Mouse (Mus musculus) MEL (cell line): ENCODE data around the gene Ostc. TPM values are rescaled to one million over a fixed set of nuclear protein-coding genes. Genes with fewer than 3 reads are reported as not detected.
A peak's percentile ranks its signal among the peaks of the same experiment; 100 is the strongest.

Experiments used
- DNase-seq: peaks from one replicate; pipeline ENCODE4 v3.0.0; 2011; ENCODE audit warnings: low read depth, low spot score
- H3K27ac ChIP-seq: 2 replicates; pipeline ENCODE4 v1.5.1; 2012; ENCODE audit warnings: low read depth, mild to moderate bottlenecking, control low read depth, low read length, moderate library complexity; ENCODE audit not compliant: control insufficient read depth
- H3K27me3 ChIP-seq, 2 experiments: fragments of 150-350 bp in 1 of 2; sonication (generic) in 1 of 2; 2 replicates each; pipeline ENCODE4 v1.6.1; 2012; ENCODE audit warnings: low read length in 2 of 2, mild to moderate bottlenecking in 2 of 2, improper control_type of control experiment in 1 of 2, moderate library complexity in 1 of 2; ENCODE audit not compliant: insufficient read depth in 2 of 2, control insufficient read depth in 1 of 2
- H3K36me3 ChIP-seq, 2 experiments: 2 replicates each; pipeline ENCODE4 v1.6.1; 2012 to 2014; ENCODE audit warnings: low read length in 2 of 2, improper control_type of control experiment in 1 of 2, inconsistent platforms in 1 of 2, mild to moderate bottlenecking in 1 of 2; ENCODE audit not compliant: insufficient read depth in 2 of 2, control insufficient read depth in 1 of 2
- H3K4me1 ChIP-seq, 2 experiments: fragments of 150-350 bp in 1 of 2; sonication (generic) in 1 of 2; 2 replicates each; pipeline ENCODE4 v1.6.1; 2012; ENCODE audit warnings: low read length in 2 of 2, improper control_type of control experiment in 1 of 2, mild to moderate bottlenecking in 1 of 2; ENCODE audit not compliant: insufficient read depth in 2 of 2, control insufficient read depth in 1 of 2
- H3K4me3 ChIP-seq, 2 experiments: fragments of 150-350 bp in 1 of 2; sonication (generic) in 1 of 2; 2 replicates each; pipeline ENCODE4 v1.5.1; 2012; ENCODE audit warnings: low read depth in 2 of 2, low read length in 2 of 2, mild to moderate bottlenecking in 2 of 2, moderate library complexity in 2 of 2, control low read depth in 1 of 2, improper control_type of control experiment in 1 of 2; ENCODE audit not compliant: control insufficient read depth in 1 of 2, insufficient read depth in 1 of 2
- H3K79me2 ChIP-seq: 2 replicates; pipeline ENCODE4 v1.6.1; 2012; ENCODE audit warnings: mild to moderate bottlenecking, low read length, moderate library complexity; ENCODE audit not compliant: control insufficient read depth, poor library complexity, insufficient read depth
- H3K9ac ChIP-seq: 2 replicates; pipeline ENCODE4 v1.6.1; 2012; ENCODE audit warnings: low read depth, mild to moderate bottlenecking, control low read depth, low read length, moderate library complexity; ENCODE audit not compliant: control insufficient read depth, poor library complexity, severe bottlenecking
- H3K9me3 ChIP-seq: fragments of 150-350 bp; sonication (generic); replicated peaks from 2 replicates; pipeline ENCODE4 v1.6.1; 2012; ENCODE audit warnings: mild to moderate bottlenecking, low read length, improper control_type of control experiment, moderate library complexity; ENCODE audit not compliant: insufficient read depth
- CHD2 ChIP-seq: IDR thresholded peaks from 2 replicates; pipeline ENCODE4 v1.6.1; 2011; ENCODE audit warnings: low read length, improper control_type of control experiment
- CTCF ChIP-seq, 3 experiments: IDR thresholded peaks in 2 of 3; conservative IDR thresholded peaks in 1 of 3; 2 replicates each; pipeline ENCODE4 v1.5.1; 2011 to 2012; ENCODE audit warnings: low read length in 3 of 3, low read depth in 2 of 3, mild to moderate bottlenecking in 2 of 3, improper control_type of control experiment in 1 of 3, inconsistent platforms in 1 of 3, mixed read lengths in 1 of 3, moderate library complexity in 1 of 3; ENCODE audit not compliant: control insufficient read depth in 1 of 3, insufficient read depth in 1 of 3, poor library complexity in 1 of 3, severe bottlenecking in 1 of 3
- ETS1 ChIP-seq: IDR thresholded peaks from 2 replicates; pipeline ENCODE4 v1.6.1; 2012; ENCODE audit warnings: low read depth, mild to moderate bottlenecking, inconsistent platforms, low read length, improper control_type of control experiment, moderate library complexity
- HCFC1 ChIP-seq: IDR thresholded peaks from 2 replicates; pipeline ENCODE4 v1.6.1; 2012; ENCODE audit warnings: low read depth, mild to moderate bottlenecking, inconsistent platforms, low read length, improper control_type of control experiment, moderate library complexity
- MAFK ChIP-seq: IDR thresholded peaks from 2 replicates; pipeline ENCODE4 v1.6.1; 2011; ENCODE audit warnings: low read depth, mild to moderate bottlenecking, low read length, improper control_type of control experiment, borderline replicate concordance
- MAX ChIP-seq: IDR thresholded peaks from 2 replicates; pipeline ENCODE4 v1.6.1; 2011; ENCODE audit warnings: low read length, improper control_type of control experiment
- MAZ ChIP-seq: IDR thresholded peaks from 2 replicates; pipeline ENCODE4 v1.6.1; 2012; ENCODE audit warnings: low read depth, mild to moderate bottlenecking, inconsistent platforms, low read length, improper control_type of control experiment
- MXI1 ChIP-seq: IDR thresholded peaks from 2 replicates; pipeline ENCODE4 v1.6.1; 2011; ENCODE audit warnings: mild to moderate bottlenecking, low read depth, low read length, improper control_type of control experiment
- MYB ChIP-seq: IDR thresholded peaks from 2 replicates; pipeline ENCODE4 v1.6.1; 2011; ENCODE audit warnings: mild to moderate bottlenecking, low read depth, low read length, improper control_type of control experiment
- NRF1 ChIP-seq: IDR thresholded peaks from 2 replicates; pipeline ENCODE4 v1.6.1; 2014; ENCODE audit warnings: low read depth, mild to moderate bottlenecking, inconsistent platforms, low read length, improper control_type of control experiment, moderate library complexity; ENCODE audit not compliant: poor library complexity, insufficient read depth, severe bottlenecking
- POLR2A ChIP-seq, 2 experiments: IDR thresholded peaks; 2 replicates each; pipeline ENCODE4 v1.6.1; 2011 to 2012; ENCODE audit warnings: low read length in 2 of 2, mild to moderate bottlenecking in 2 of 2, control low read depth in 1 of 2, improper control_type of control experiment in 1 of 2, low read depth in 1 of 2, moderate library complexity in 1 of 2; ENCODE audit not compliant: control insufficient read depth in 1 of 2, insufficient read depth in 1 of 2, poor library complexity in 1 of 2
- POLR2AphosphoS5 ChIP-seq: IDR thresholded peaks from 2 replicates; pipeline ENCODE4 v1.6.1; 2012; ENCODE audit warnings: low read depth, borderline replicate concordance, mild to moderate bottlenecking, inconsistent platforms, low read length, moderate library complexity, mixed read lengths
- RAD21 ChIP-seq: IDR thresholded peaks from 2 replicates; pipeline ENCODE4 v1.6.1; 2011; ENCODE audit warnings: mild to moderate bottlenecking, low read depth, low read length, improper control_type of control experiment
- SIN3A ChIP-seq: IDR thresholded peaks from 2 replicates; pipeline ENCODE4 v1.6.1; 2012; ENCODE audit warnings: low read length, improper control_type of control experiment, inconsistent platforms
- SMC3 ChIP-seq: IDR thresholded peaks from 2 replicates; pipeline ENCODE4 v1.6.1; 2011; ENCODE audit warnings: low read depth, low read length, improper control_type of control experiment
- TAL1 ChIP-seq: IDR thresholded peaks from 2 replicates; pipeline ENCODE4 v1.6.1; 2012; ENCODE audit warnings: mild to moderate bottlenecking, inconsistent platforms, low read length, moderate library complexity, mixed read lengths
- ZC3H11A ChIP-seq: IDR thresholded peaks from 2 replicates; pipeline ENCODE4 v1.6.1; 2012; ENCODE audit warnings: low read depth, mild to moderate bottlenecking, inconsistent platforms, low read length, improper control_type of control experiment
- ZKSCAN1 ChIP-seq: IDR thresholded peaks from 2 replicates; pipeline ENCODE4 v1.6.1; 2012; ENCODE audit warnings: low read depth, mild to moderate bottlenecking, inconsistent platforms, low read length, improper control_type of control experiment, moderate library complexity
- ZMIZ1 ChIP-seq: IDR thresholded peaks from 2 replicates; pipeline ENCODE4 v1.6.1; 2012; ENCODE audit warnings: low read depth, mild to moderate bottlenecking, inconsistent platforms, low read length, improper control_type of control experiment, moderate library complexity
- ZNF384 ChIP-seq: IDR thresholded peaks from 2 replicates; pipeline ENCODE4 v1.6.1; 2012; ENCODE audit warnings: low read depth, mild to moderate bottlenecking, inconsistent platforms, low read length, improper control_type of control experiment
- polyA plus RNA-seq, 2 experiments: library from polyadenylated mRNA; stranded (reverse) in 1 of 2; unstranded in 1 of 2; fragments of >175 nt in 1 of 2; fragments of >200 nt in 1 of 2; gene quantifications; 2 replicates each; pipeline versions ENCODE4 v1.2.1 to v1.2.4; 2012; ENCODE audit warnings: low replicate concordance in 2 of 2, low read depth in 1 of 2; ENCODE audit not compliant: insufficient read length in 2 of 2, insufficient read depth in 1 of 2, missing spikeins in 1 of 2
- total RNA-seq: library from RNA; depleted of rRNA; stranded (reverse); fragments of 300-350 nt; gene quantifications from 2 replicates; pipeline ENCODE4 v1.2.3, GENCODE M21; 2012

The Ostc gene
- total and polyA plus RNA-seq, 3 experiments = 185 to 199 TPM; not detected in 1

- Histone ChIP-seq H3K79me2 (peaks cover 4% of the 10 kb centered on the region; the same call in 1 of the 2 replicates), H3K27me3 (no peaks in the 10 kb centered on the region), H3K36me3 (peaks cover 0 to 16% of the 10 kb centered on the region in 2 experiments; a peak in 3 of 4 replicates)
- peak; percentile 68 for DNase-seq
- TF ChIP-seq SMC3 (peak; percentile 43; the same call in 1 of the 2 replicates), CTCF (IDR thresholded peaks at IDR 0.05 in 2 of 3, conservative IDR thresholded peaks at IDR 0.05 in 1 of 3; ENCODE audit: control insufficient read depth in 1 of 3, insufficient read depth in 1 of 3, low read depth in 2 of 3, low read length in 3 of 3, poor library complexity in 1 of 3, severe bottlenecking in 1 of 3) (peak in 2 of 3 experiments; percentile 64 to 69; a peak in 4 of 6 replicates), MAFK (no peak), POLR2A (IDR thresholded peaks at IDR 0.05; ENCODE audit: control insufficient read depth in 1 of 2, insufficient read depth in 1 of 2, low read depth in 1 of 2, low read length in 2 of 2, poor library complexity in 1 of 2) (no peak), HCFC1 (0 out of 2 replicates have a peak, but pooled peaks have one; percentile 28), RAD21 (peak; percentile 55)
- TF ChIP-seq, all 39 proteins: peak for 4
- Histone ChIP-seq H3K4me3 (no peak overlapping the region), H3K27ac (no peak overlapping the region), H3K9ac (no peak overlapping the region), H3K9me3 (no peaks in the 10 kb centered on the region), H3K4me1 (peaks cover 6 to 25% of the 10 kb centered on the region in 2 experiments)
Observed at GRCm38 (mm10) chr3:130694041-130694593, 15.1 kb downstream of the Ostc start.

- Histone ChIP-seq H3K9ac (peak overlapping the region; percentile 75), H3K4me1 (peaks cover 6 to 25% of the 10 kb centered on the region in 2 experiments), H3K79me2 (peaks cover 3% of the 10 kb centered on the region; the same call in 1 of the 2 replicates), H3K36me3 (peaks cover 0 to 16% of the 10 kb centered on the region in 2 experiments; a peak in 3 of 4 replicates), H3K27ac (peak overlapping the region; percentile 78), H3K4me3 (peak overlapping the region; percentile 52 to 70), H3K27me3 (no peaks in the 10 kb centered on the region), H3K9me3 (no peaks in the 10 kb centered on the region)
- DNase-seq = no peak
- no peak for TF ChIP-seq ZC3H11A
- no peak for TF ChIP-seq NRF1
- TF ChIP-seq ETS1 = no peak
- TF ChIP-seq TAL1 = no peak
- TF ChIP-seq MYB = 0 out of 2 replicates have a peak, but pooled peaks have one; percentile 1
- TF ChIP-seq POLR2A (IDR thresholded peaks at IDR 0.05; ENCODE audit: control insufficient read depth in 1 of 2, insufficient read depth in 1 of 2, low read depth in 1 of 2, low read length in 2 of 2, poor library complexity in 1 of 2) = 0 out of 4 replicates have a peak, but pooled peaks of 1 of the 2 experiments have one; percentile 1
- no peak for TF ChIP-seq ZKSCAN1
- no peak for TF ChIP-seq POLR2AphosphoS5
- TF ChIP-seq SIN3A = 0 out of 2 replicates have a peak, but pooled peaks have one; percentile 32
- TF ChIP-seq CHD2 = no peak
- TF ChIP-seq MAZ = no peak; the same call in 1 of the 2 replicates
- peak; percentile 70 for TF ChIP-seq MXI1
- TF ChIP-seq ZMIZ1 = peak; percentile 9
- peak; percentile 42; the same call in 1 of the 2 replicates for TF ChIP-seq MAX
- TF ChIP-seq ZNF384 = no peak
Observed at GRCm38 (mm10) chr3:130691596-130692170, 17.6 kb downstream of the Ostc start.
